Mouse (Mus musculus): ENCODE measurements around the gene Rccd1. TPM values are rescaled to one million over a fixed set of nuclear protein-coding genes. Genes with fewer than 3 reads are reported as not detected.

Rccd1 gene
- polyA plus RNA-seq, 1 experiment from 2014 or later: 10.0 TPM

DNA sequence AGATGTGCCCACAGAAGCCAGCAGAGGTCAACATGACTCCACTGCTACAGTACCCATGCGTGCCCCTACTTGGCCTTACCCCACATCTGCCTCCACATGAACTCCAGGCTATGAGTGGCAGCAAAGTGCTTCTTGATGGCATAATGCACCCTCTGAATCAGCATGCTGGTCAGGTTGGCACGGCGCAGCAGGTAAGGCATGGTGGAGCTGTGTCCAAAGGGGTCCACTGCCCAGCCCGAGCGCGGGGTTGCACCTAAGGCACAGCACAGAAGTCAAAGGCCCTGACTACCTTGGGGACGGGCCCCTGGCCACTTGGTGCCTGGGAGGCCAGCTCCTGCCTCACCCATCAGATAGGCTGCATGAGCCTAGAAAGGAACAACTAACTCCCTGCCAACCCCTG lies 43.0 kb upstream of the Rccd1 start:
- H3K9me3 ChIP-seq: no peaks in the 10 kb centered on the region
- H3K27ac ChIP-seq: no peak overlapping the region
- peaks cover 11% of the 10 kb centered on the region for H3K4me1 ChIP-seq
- H3K27me3 ChIP-seq (replicated peaks): no peaks in the 10 kb centered on the region
- WGBS: 91% methylated on average over 7 of the region's 7 CpGs
- H3K36me3 ChIP-seq: peaks cover 38% of the 10 kb centered on the region
- no peak overlapping the region for H3K4me2 ChIP-seq
- no peak overlapping the region for H3K9ac ChIP-seq
- H3K4me3 ChIP-seq (replicated peaks): no peak overlapping the region
- no peak for ATAC-seq (ENCODE audit: insufficient read depth, low FRiP score, low read depth)

- Histone ChIP-seq H3K9me3 (no peaks in the 10 kb centered on the region), H3K4me3 (replicated peaks) (no peak overlapping the region), H3K27ac (no peak overlapping the region), H3K9ac (no peak overlapping the region), H3K4me1 (peaks cover 11% of the 10 kb centered on the region), H3K36me3 (peaks cover 48% of the 10 kb centered on the region), H3K4me2 (no peak overlapping the region), H3K27me3 (replicated peaks) (no peaks in the 10 kb centered on the region)
- WGBS: 66% methylated on average over 2 of the region's 2 CpGs
- no peak for ATAC-seq (ENCODE audit: insufficient read depth, low FRiP score, low read depth)
Observed at GRCm38 (mm10) chr7:80365759-80366158, 41.5 kb upstream of the Rccd1 start.

DNA sequence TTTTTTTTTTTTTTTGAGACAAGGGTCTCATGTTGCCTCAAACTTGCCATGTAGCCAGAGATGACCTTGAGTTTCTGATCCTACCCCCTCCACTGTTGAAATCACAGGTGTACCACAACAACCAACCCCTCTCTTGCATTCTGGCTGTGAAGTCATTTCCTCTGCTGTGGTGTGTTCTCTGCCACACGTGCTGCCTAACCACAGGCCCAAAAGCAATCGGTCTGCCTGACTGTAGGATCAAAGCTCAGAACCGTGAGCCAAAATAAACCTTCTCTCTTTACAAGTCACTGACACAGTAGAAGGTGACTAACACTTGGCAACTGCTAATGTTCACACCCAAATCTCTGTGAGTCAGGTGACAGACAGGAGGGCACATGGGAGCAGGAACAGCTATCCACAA lies 36.2 kb upstream of the Rccd1 start:
- Histone ChIP-seq H3K4me2 (no peak overlapping the region), H3K4me3 (replicated peaks) (no peak overlapping the region), H3K9ac (no peak overlapping the region), H3K36me3 (peaks cover 57% of the 10 kb centered on the region), H3K27ac (no peak overlapping the region), H3K27me3 (replicated peaks) (no peaks in the 10 kb centered on the region), H3K4me1 (no peaks in the 10 kb centered on the region), H3K9me3 (no peaks in the 10 kb centered on the region)
- 58% methylated on average over 3 of the region's 3 CpGs for WGBS
- no peak for ATAC-seq (ENCODE audit: insufficient read depth, low FRiP score, low read depth)

DNA sequence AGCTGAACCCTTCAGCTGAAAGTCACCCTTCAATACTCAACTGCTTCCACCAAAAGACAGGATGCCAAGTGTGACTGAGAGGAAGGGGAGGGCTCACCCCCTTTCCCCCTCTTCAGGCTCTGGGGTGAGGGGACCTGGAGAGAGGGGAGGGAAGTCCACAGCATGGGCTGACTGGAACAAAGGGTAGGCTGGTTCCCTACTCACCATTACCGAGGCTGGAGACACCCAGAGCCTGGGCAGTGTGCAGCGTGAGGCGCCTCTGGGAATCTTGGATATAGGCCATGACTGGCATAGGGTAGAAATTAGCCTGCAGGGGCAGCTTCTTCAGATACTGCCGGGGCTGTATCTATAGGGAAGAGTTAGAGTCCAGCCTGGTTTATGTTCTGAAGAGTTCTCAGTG lies 33.8 kb upstream of the Rccd1 start:
- no peak for ATAC-seq (ENCODE audit: insufficient read depth, low FRiP score, low read depth)
- Histone ChIP-seq H3K4me2 (no peak overlapping the region), H3K27ac (no peak overlapping the region), H3K27me3 (replicated peaks) (no peaks in the 10 kb centered on the region), H3K4me3 (replicated peaks) (no peak overlapping the region), H3K36me3 (peaks cover 55% of the 10 kb centered on the region), H3K4me1 (no peaks in the 10 kb centered on the region), H3K9ac (no peak overlapping the region), H3K9me3 (no peaks in the 10 kb centered on the region)
- WGBS: 80% methylated on average over 4 of the region's 4 CpGs

DNA sequence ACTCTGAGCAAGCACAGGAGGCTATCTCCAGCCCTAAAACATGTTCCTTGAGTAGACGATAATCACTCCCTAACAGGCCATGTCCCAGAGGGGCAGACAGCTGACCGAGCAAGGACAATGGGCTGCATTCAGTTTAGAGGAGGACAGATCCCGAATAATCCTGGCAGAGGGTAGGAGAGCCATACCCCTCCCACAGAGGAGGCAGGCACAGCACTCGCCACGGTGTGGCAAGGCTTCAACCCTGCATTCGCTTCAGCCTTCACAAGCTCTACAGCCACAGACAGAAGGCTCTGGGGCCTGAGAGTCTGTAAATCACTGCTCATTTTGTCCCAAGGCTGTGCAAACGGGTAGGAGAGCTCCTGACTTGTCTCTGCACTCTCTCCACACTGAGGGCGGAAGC lies 32.9 kb upstream of the Rccd1 start:
- Histone ChIP-seq H3K27ac (no peak overlapping the region), H3K36me3 (peaks cover 50% of the 10 kb centered on the region), H3K9me3 (no peaks in the 10 kb centered on the region), H3K9ac (no peak overlapping the region), H3K27me3 (replicated peaks) (no peaks in the 10 kb centered on the region), H3K4me1 (no peaks in the 10 kb centered on the region), H3K4me3 (replicated peaks) (no peak overlapping the region), H3K4me2 (no peak overlapping the region)
- 72% methylated on average over 8 of the region's 8 CpGs for WGBS
- no peak for ATAC-seq (ENCODE audit: insufficient read depth, low FRiP score, low read depth)

- Histone ChIP-seq H3K4me2 (no peak overlapping the region), H3K4me3 (replicated peaks) (no peak overlapping the region), H3K9me3 (no peaks in the 10 kb centered on the region), H3K27me3 (replicated peaks) (no peaks in the 10 kb centered on the region), H3K27ac (no peak overlapping the region), H3K9ac (no peak overlapping the region), H3K4me1 (no peaks in the 10 kb centered on the region), H3K36me3 (peaks cover 46% of the 10 kb centered on the region)
- WGBS: 83% methylated on average over 13 of the region's 13 CpGs
- ATAC-seq (ENCODE audit: insufficient read depth, low FRiP score, low read depth): no peak
Observed at GRCm38 (mm10) chr7:80356351-80356750, 32.1 kb upstream of the Rccd1 start.

DNA sequence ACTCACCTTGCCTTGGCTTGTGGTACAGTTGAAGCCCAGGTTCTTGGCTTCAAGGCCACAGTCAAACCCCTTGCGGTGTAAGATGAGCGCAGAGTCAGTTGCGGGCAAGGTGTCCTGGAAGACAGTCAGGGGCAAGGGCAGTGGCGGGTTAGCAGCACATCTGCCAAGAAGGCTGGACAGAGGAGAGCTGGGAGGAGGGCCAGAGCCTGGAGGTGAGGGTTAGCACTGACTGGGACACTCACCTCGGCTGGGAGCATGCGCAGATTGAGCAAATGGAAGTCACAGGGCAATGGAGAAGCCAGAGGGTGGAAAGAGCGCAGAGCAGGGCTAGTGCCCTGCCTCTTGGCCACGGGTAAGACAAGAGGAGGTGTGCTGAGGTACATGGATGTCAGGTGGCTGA lies 28.7 kb upstream of the Rccd1 start:
- H3K9me3 ChIP-seq: no peaks in the 10 kb centered on the region
- 91% methylated on average over 8 of the region's 8 CpGs for WGBS
- ATAC-seq (ENCODE audit: insufficient read depth, low FRiP score, low read depth): no peak
- H3K36me3 ChIP-seq: peaks cover 39% of the 10 kb centered on the region
- no peak overlapping the region for H3K27ac ChIP-seq
- H3K9ac ChIP-seq: no peak overlapping the region
- no peaks in the 10 kb centered on the region for H3K27me3 ChIP-seq (replicated peaks)
- 0 out of 2 replicates have a peak, but pooled peaks cover 3% of the 10 kb centered on the region for H3K4me1 ChIP-seq
- no peak overlapping the region for H3K4me2 ChIP-seq
- H3K4me3 ChIP-seq (replicated peaks): no peak overlapping the region

GRCm38 (mm10) chr7:80350808-80351207 lies 26.6 kb upstream of the Rccd1 start:
- WGBS: 67% methylated on average over 2 of the region's 2 CpGs
- no peaks in the 10 kb centered on the region for H3K27me3 ChIP-seq (replicated peaks)

DNA sequence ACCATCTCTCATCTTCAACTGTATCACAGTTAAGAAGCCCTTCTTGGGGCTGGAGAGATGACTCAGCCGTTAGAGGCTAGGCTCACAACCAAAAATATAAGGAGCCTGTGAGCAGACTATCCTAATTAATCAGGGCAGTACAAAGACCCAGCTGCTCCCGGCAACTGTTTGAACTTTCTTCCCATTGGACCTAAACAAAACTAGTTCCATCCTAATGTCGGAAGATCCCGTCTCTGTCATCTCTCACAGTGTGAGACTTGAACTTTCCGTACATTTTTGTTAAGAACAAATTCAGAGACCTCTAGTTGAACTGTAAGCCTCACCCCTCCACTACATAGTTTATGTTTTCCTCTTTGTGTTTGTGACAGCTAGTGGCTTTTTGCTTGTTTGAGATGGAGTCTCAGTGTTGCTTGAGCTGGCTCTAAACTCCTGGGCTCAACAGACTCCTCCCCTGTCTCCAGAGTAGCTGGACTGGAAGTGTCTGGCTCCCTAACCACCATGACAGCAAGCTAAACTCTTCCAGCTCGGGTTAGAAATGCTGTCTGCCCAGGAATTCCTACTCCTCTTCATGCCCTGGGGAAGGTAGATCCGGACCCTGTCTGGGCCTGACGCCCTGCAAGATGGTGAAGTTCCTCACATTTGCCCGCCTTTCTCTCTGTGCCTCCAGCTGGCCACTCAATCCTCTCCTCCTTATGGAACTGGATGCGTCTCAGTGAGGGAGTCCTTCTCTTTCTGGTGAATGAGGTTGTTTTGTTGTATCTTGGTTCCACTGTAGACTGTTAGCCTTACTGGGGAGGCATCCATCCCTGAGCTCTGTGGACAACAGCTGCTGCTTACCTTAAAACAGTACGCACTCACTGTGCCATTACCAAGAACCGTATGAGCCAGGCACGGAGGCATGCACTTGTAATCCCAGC lies 23.7 kb upstream of the Rccd1 start:
- Histone ChIP-seq H3K4me2 (no peak overlapping the region), H3K36me3 (peaks cover 16% of the 10 kb centered on the region), H3K4me3 (replicated peaks) (no peak overlapping the region), H3K27me3 (replicated peaks) (no peaks in the 10 kb centered on the region), H3K9me3 (no peaks in the 10 kb centered on the region), H3K27ac (peak overlapping the region; percentile 77), H3K4me1 (peaks cover 12% of the 10 kb centered on the region), H3K9ac (no peak overlapping the region)
- WGBS: 56% methylated on average over 13 of the region's 13 CpGs
- ATAC-seq (ENCODE audit: insufficient read depth, low FRiP score, low read depth): 0 out of 2 replicates have a peak, but pooled peaks have one; percentile 16

More at GRCm38 (mm10) chr7:80350808-80351207, 26.6 kb upstream of the Rccd1 start:
- Histone ChIP-seq H3K4me2 (no peak overlapping the region), H3K4me1 (0 out of 2 replicates have a peak, but pooled peaks cover 7% of the 10 kb centered on the region), H3K4me3 (replicated peaks) (no peak overlapping the region), H3K9ac (no peak overlapping the region), H3K27ac (no peak overlapping the region), H3K36me3 (peaks cover 29% of the 10 kb centered on the region), H3K9me3 (no peaks in the 10 kb centered on the region)
- no peak for ATAC-seq (ENCODE audit: insufficient read depth, low FRiP score, low read depth)

GRCm38 (mm10) chr7:80346830-80347229 lies 22.6 kb upstream of the Rccd1 start:
- peak overlapping the region; percentile 77; the same call in 1 of the 2 replicates for H3K27ac ChIP-seq
- peaks cover 13% of the 10 kb centered on the region for H3K36me3 ChIP-seq
- H3K9ac ChIP-seq: no peak overlapping the region
- H3K4me1 ChIP-seq: peaks cover 15% of the 10 kb centered on the region
- no peak overlapping the region for H3K4me3 ChIP-seq (replicated peaks)
- no peaks in the 10 kb centered on the region for H3K9me3 ChIP-seq
- H3K27me3 ChIP-seq (replicated peaks): no peaks in the 10 kb centered on the region
- no peak overlapping the region for H3K4me2 ChIP-seq
- no peak for ATAC-seq (ENCODE audit: insufficient read depth, low FRiP score, low read depth)
- WGBS: 79% methylated on average over 5 of the region's 5 CpGs

DNA sequence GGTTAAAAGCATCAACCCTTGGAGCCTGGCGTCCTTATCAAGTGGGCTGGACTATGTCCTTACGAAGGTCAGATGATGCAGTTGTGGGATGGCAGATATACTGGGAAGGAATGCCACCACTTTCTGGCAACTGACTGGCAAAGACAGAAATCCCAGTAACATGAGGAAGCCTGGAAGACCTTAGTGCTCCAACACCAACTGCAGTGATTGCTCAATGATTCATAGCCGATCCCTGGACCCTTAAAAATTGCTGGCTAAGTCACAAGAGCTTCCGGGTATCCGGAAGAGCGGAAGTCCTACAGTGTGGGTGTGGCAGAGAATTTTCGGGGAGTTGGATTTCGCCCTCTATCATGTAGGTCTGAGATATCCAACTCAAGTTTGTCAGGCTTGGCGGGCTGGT lies 21.9 kb upstream of the Rccd1 start:
- ATAC-seq (ENCODE audit: insufficient read depth, low FRiP score, low read depth): no peak
- H3K36me3 ChIP-seq: peaks cover 10% of the 10 kb centered on the region
- no peak overlapping the region for H3K4me3 ChIP-seq (replicated peaks)
- H3K9me3 ChIP-seq: no peaks in the 10 kb centered on the region
- 91% methylated on average over 9 of the region's 9 CpGs for WGBS
- no peak overlapping the region for H3K27ac ChIP-seq
- H3K4me1 ChIP-seq: peaks cover 16% of the 10 kb centered on the region
- no peak overlapping the region for H3K9ac ChIP-seq
- H3K4me2 ChIP-seq: no peak overlapping the region
- no peaks in the 10 kb centered on the region for H3K27me3 ChIP-seq (replicated peaks)

DNA sequence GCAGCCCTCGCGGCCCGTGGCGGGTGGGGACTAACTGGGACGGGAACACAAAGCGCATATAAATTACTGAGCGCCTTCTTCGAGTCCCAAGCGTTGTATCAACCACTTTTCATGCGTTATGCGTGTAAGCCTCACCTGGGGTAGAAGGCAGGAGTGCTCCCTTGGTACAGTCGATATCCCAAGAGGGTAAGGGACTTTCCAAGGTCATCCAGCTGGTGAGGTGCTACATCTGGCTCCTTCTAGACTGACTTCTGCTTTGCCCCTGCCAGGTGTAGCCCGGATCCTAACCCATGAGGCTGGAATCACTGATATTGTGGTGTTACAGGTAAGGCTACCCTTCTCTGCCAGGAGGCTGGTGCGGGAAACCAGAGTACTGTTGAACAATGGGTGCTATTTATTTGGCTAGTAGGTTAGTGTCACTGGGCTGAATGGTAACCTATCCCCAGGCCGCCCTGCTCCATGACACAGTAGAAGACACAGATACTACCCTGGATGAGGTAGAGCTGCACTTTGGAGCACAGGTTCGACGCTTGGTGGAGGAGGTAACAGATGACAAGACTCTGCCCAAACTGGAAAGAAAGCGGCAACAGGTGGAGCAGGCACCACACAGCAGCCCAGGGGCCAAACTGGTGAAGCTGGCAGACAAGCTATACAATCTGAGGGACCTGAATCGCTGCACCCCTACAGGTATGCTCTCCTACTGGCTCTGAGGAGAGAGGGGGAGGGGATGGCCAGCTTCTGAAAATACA lies 19.2 kb upstream of the Rccd1 start:
- WGBS: 24% methylated on average over 19 of the region's 19 CpGs
- H3K4me2 ChIP-seq: peak overlapping the region; percentile 85
- H3K9ac ChIP-seq: peak overlapping the region; percentile 78
- H3K4me3 ChIP-seq (replicated peaks): peak overlapping the region; percentile 55
- H3K4me1 ChIP-seq: peaks cover 32% of the 10 kb centered on the region
- peak overlapping the region; percentile 44; the same call in 1 of the 2 replicates for H3K27ac ChIP-seq
- no peaks in the 10 kb centered on the region for H3K36me3 ChIP-seq
- ATAC-seq (ENCODE audit: insufficient read depth, low FRiP score, low read depth): no peak
- no peaks in the 10 kb centered on the region for H3K27me3 ChIP-seq (replicated peaks)
- no peaks in the 10 kb centered on the region for H3K9me3 ChIP-seq
